Mouse (Mus musculus): ENCODE measurements around the gene Mpg. TPM values are rescaled to one million over a fixed set of nuclear protein-coding genes. Genes with fewer than 3 reads are reported as not detected.
A peak's percentile ranks its signal among the peaks of the same experiment; 100 is the strongest.

Mpg gene
- polyA plus RNA-seq, 1 experiment from 2014 or later: 37.8 TPM

GRCm38 (mm10) chr11:32278458-32278957, 52.2 kb downstream of the Mpg start:
- WGBS: 83% methylated on average over 12 of the region's 12 CpGs
- Histone ChIP-seq H3K36me3 (ENCODE audit: control insufficient read depth, insufficient read depth, low read length) (no peaks in the 10 kb centered on the region), H3K4me3 (ENCODE audit: low read depth, low read length) (no peak overlapping the region), H3K9ac (ENCODE audit: low read length) (no peak overlapping the region), H3K4me1 (ENCODE audit: control insufficient read depth, insufficient read depth, low read length) (no peaks in the 10 kb centered on the region), H3K9me3 (ENCODE audit: control insufficient read depth, low read length) (no peaks in the 10 kb centered on the region), H3K4me2 (ENCODE audit: low read depth, severe bottlenecking) (no peak overlapping the region), H3K27ac (replicated peaks; ENCODE audit: low read depth, low read length) (no peak overlapping the region), H3K27me3 (ENCODE audit: control insufficient read depth, insufficient read depth, low read length) (no peaks in the 10 kb centered on the region)
- ATAC-seq (ENCODE audit: insufficient number of reproducible peaks, low FRiP score, low TSS enrichment, low read depth): 0 out of 2 replicates have a peak, but pooled peaks have one; percentile 8
- no peak for DNase-seq (ENCODE audit: low spot score)

- H3K4me3 ChIP-seq (ENCODE audit: low read depth, low read length): no peak overlapping the region
- no peak overlapping the region for H3K4me2 ChIP-seq (ENCODE audit: low read depth, severe bottlenecking)
- DNase-seq (ENCODE audit: low spot score): no peak
- no peaks in the 10 kb centered on the region for H3K9me3 ChIP-seq (ENCODE audit: control insufficient read depth, low read length)
- no peak overlapping the region for H3K27ac ChIP-seq (replicated peaks; ENCODE audit: low read depth, low read length)
- ATAC-seq (ENCODE audit: insufficient number of reproducible peaks, low FRiP score, low TSS enrichment, low read depth): no peak
- no peaks in the 10 kb centered on the region for H3K4me1 ChIP-seq (ENCODE audit: control insufficient read depth, insufficient read depth, low read length)
- H3K36me3 ChIP-seq (ENCODE audit: control insufficient read depth, insufficient read depth, low read length): no peaks in the 10 kb centered on the region
- no peaks in the 10 kb centered on the region for H3K27me3 ChIP-seq (ENCODE audit: control insufficient read depth, insufficient read depth, low read length)
- WGBS: 77% methylated on average over 2 of the region's 2 CpGs
- H3K9ac ChIP-seq (ENCODE audit: low read length): no peak overlapping the region
Measured at GRCm38 (mm10) chr11:32280646-32281045, 54.3 kb downstream of the Mpg start.

DNA sequence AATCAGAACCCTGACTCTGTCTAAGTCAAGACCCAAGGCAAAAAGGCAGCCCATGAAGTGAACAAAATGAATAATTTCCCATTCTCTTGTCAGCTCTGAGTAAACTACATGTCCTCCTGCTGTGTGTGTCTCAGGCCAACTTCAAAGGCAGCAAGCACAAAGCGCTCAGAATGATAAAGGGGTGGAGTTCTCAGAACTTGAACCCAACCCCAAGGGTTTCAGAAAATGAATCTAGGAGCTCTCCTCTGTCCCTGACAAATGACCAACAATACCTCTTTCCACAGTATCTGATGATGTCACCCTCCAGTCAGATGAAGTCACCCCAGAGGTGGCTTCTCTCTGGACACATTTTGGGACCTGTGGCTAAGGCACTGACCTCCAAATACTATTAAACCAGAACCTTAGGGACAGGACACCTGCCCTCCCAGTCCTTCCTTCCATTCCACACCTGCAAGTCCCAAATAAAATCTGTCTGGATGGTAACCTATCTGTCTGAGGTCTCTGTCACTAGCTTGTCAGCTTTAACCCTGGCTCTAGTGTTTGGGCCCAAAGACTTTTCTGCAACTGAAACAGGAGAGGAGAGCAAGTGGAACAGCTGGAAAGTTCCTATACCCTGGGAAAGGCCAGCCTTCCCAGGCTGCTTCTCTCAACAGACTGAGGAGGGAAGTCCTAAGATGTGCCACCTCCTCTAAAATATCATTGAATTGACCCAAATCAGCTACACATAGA, 55.3 kb downstream of the Mpg start:
- Histone ChIP-seq H3K4me2 (ENCODE audit: low read depth, severe bottlenecking) (no peak overlapping the region), H3K4me1 (ENCODE audit: control insufficient read depth, insufficient read depth, low read length) (no peaks in the 10 kb centered on the region), H3K4me3 (ENCODE audit: low read depth, low read length) (no peak overlapping the region), H3K27ac (replicated peaks; ENCODE audit: low read depth, low read length) (no peak overlapping the region; the same call in 1 of the 2 replicates), H3K36me3 (ENCODE audit: control insufficient read depth, insufficient read depth, low read length) (no peaks in the 10 kb centered on the region), H3K27me3 (ENCODE audit: control insufficient read depth, insufficient read depth, low read length) (no peaks in the 10 kb centered on the region), H3K9me3 (ENCODE audit: control insufficient read depth, low read length) (no peaks in the 10 kb centered on the region), H3K9ac (ENCODE audit: low read length) (no peak overlapping the region)
- no peak for DNase-seq (ENCODE audit: low spot score)
- 75% methylated on average over 1 of the region's 1 CpGs for WGBS
- ATAC-seq (ENCODE audit: insufficient number of reproducible peaks, low FRiP score, low TSS enrichment, low read depth): no peak

Other genes with a start within 250 kb of the Mpg start
- 1.5 and 1.9 TPM in 2 replicates for gene Nsg2, start 226.0 kb upstream of the Mpg start, polyA plus RNA-seq (2014; fragmentation: Nextera tagmentation; extraction: Ambion mirVana)
- gene Il9r, start 26.2 kb upstream of the Mpg start, polyA plus RNA-seq (2014; fragmentation: Nextera tagmentation; extraction: Ambion mirVana): not detected in 2 replicates
- gene Snrnp25, start 21.1 kb upstream of the Mpg start, polyA plus RNA-seq (2014; fragmentation: Nextera tagmentation; extraction: Ambion mirVana): 106 and 108 TPM in 2 replicates
- 23.0 and 23.1 TPM in 2 replicates for gene Rhbdf1, start 4.2 kb upstream of the Mpg start, polyA plus RNA-seq (2014; fragmentation: Nextera tagmentation; extraction: Ambion mirVana)
- gene Nprl3, start 41.2 kb downstream of the Mpg start, polyA plus RNA-seq (2014; fragmentation: Nextera tagmentation; extraction: Ambion mirVana): 30.6 and 42.0 TPM in 2 replicates
- 2,383 and 2,443 TPM in 2 replicates for gene Hba-x, start 49.9 kb downstream of the Mpg start, polyA plus RNA-seq (2014; fragmentation: Nextera tagmentation; extraction: Ambion mirVana)
- gene Hba-a1, start 57.0 kb downstream of the Mpg start, polyA plus RNA-seq (2014; fragmentation: Nextera tagmentation; extraction: Ambion mirVana): 2,022 and 2,164 TPM in 2 replicates
- 4.0 and 4.9 TPM in 2 replicates for gene Hbq1b, start 60.5 kb downstream of the Mpg start, polyA plus RNA-seq (2014; fragmentation: Nextera tagmentation; extraction: Ambion mirVana)
- gene Hba-a2, start 70.0 kb downstream of the Mpg start, polyA plus RNA-seq (2014; fragmentation: Nextera tagmentation; extraction: Ambion mirVana): 3,858 and 4,243 TPM in 2 replicates
- gene Hbq1a, start 73.6 kb downstream of the Mpg start, polyA plus RNA-seq (2014; fragmentation: Nextera tagmentation; extraction: Ambion mirVana): not detected in 2 replicates
- gene Sh3pxd2b, start 121.3 kb downstream of the Mpg start, polyA plus RNA-seq (2014; fragmentation: Nextera tagmentation; extraction: Ambion mirVana): 25.5 and 27.8 TPM in 2 replicates
- gene Ubtd2, start 228.9 kb downstream of the Mpg start, polyA plus RNA-seq (2014; fragmentation: Nextera tagmentation; extraction: Ambion mirVana): 91.4 and 94.8 TPM in 2 replicates

Data from limb, embryonic 11.5 days (tissue).